Mouse (Mus musculus): ENCODE measurements around the gene Pygo1.

Pygo1 gene

DNA sequence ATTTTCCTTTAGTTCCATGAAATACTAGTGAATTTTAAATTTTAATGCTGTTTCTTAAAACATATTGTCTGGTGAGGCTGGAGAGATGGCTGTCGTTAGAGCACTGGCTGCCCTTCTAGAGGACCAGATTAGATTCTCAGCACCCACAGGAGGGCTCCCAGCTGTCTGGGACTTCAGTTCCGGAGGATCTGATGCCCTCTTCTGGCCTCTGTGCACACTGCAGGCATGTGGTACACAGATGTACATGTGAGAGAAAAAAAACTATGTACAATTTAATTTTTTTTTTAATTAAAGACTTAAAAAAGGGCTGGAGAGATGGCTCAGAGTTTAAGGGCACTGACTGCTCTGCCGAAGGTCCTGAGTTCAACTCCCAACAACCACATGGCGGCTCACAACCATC is 9.9 kb downstream of the Pygo1 start:
- no peak for DNase-seq (ENCODE audit: low read depth, low spot score)

- DNase-seq (ENCODE audit: low read depth, low spot score): no peak
Measured at GRCm38 (mm10) chr9:72936301-72936700, 10.9 kb downstream of the Pygo1 start.

DNA sequence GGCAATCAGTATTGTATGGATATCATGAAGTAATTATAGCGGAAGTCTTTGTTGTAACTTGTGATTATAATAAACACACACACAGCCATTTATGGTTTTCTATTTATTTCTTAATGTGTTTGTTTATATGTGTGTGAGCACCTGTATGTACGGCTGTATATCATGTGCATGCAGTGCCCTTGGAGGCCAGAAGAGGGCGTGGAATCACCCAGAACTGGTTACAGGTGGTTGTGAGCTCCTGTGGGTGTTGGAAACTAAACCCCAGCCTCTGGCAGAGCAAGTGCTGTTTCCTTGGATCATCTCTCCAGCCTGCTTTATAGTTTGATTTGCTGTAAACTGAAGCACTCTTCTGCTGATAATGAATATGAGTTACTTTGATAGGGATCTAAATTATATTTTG is 18.0 kb downstream of the Pygo1 start:
- DNase-seq (ENCODE audit: low read depth, low spot score): peak; percentile 23

DNA sequence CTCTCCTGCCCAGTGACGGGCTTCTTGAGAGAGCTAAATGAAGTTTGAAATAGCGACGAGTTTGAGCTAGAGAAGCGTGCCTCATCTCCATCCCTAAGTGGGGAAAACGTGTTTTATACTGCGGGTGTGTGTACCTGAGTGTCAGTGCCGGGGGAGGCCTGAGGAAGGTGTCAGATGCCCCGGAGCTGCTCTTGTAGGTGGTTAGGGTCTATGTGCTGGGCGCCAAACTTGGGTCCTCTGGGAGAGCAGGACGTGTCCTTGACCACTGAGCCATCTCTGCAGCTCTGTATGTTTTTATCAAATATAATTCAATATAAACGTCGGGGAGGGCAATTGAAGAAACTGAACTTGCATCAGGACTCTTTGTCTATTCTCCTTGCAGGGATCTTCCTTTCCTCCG is 18.8 kb downstream of the Pygo1 start:
- DNase-seq (ENCODE audit: low read depth, low spot score): no peak

- no peak for DNase-seq (ENCODE audit: low read depth, low spot score)
Measured at GRCm38 (mm10) chr9:72947010-72947409, 21.6 kb downstream of the Pygo1 start.

DNA sequence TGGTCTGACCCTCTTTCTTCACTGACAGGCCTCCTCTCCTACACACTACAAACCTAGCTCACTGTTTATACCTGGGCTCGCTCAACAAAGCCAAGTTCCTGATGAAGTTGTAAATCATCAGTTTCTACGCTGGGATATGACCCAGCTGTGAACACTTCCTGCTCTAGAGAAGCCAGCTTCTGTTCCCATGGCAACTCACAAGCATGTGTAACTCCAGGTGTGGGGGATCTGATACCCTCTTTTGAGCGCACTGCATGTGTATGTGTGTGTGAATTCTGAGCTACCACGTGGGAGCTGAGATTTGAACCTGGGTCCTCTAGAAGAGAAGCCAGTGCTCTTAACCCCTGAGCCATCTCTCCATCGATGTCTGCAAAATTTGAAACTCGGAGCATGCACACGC is 24.1 kb downstream of the Pygo1 start:
- DNase-seq (ENCODE audit: low read depth, low spot score): no peak

GRCm38 (mm10) chr9:72954746-72955145 is 29.3 kb downstream of the Pygo1 start:
- peak; percentile 34 for DNase-seq (ENCODE audit: low read depth, low spot score)

- DNase-seq (ENCODE audit: low read depth, low spot score): peak; percentile 73
Measured at GRCm38 (mm10) chr9:72955546-72955945, 30.1 kb downstream of the Pygo1 start.

DNA sequence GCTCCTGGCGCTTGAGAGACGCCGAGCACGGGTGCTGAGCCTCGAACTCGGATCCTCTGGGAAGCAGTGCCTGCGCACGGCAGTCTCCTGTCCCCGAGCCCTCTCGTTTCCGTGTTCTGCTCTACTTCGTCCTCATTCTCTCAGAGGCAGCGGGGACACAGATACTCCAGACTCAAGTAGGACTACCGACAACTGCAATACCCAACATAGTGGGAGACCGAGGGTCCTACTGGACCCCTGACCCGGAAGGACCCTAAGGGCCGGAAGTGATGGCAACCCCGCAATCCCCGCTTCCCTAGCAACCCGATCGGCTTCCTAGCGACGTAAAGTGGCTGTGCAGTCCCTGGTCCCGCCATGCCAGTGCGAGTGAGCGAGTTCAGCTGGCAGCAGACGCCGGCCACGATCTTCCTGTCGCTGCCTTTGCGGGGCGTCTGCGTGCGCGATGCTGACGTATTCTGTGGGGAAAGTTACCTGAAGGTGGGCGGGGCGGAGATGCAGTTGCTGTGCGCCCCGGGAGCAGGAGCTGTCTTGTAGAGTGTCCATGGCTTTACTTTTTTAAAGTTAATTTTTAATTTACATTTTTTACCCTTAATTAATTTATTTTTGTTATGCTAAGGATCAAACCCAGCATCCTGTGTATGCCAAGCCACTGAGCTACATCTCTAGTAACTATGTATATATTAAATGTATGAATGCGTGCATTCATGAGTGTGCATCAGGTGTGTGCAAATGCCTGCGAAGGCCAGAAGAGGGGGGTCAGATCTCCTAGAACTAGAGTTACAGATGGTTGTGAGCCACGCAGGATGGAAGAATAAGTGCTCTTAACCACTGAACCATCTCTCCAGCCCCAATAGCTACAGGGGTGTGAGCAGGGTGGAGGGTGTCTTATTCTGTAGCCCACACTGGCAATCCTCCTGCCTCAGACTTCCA is 33.3 kb downstream of the Pygo1 start, which contains the start of the genes Dyx1c1 and Gm44503:
TSS of gene Dyx1c1 (plus strand) at position 265 of the 930 bp plus-strand sequence.
TSS of gene Gm44503 (plus strand) at position 332 of the 930 bp plus-strand sequence.
- peak; percentile 93 for DNase-seq (ENCODE audit: low read depth, low spot score)

GRCm38 (mm10) chr9:72961346-72961745 is 35.9 kb downstream of the Pygo1 start:
- DNase-seq (ENCODE audit: low read depth, low spot score): no peak

DNA sequence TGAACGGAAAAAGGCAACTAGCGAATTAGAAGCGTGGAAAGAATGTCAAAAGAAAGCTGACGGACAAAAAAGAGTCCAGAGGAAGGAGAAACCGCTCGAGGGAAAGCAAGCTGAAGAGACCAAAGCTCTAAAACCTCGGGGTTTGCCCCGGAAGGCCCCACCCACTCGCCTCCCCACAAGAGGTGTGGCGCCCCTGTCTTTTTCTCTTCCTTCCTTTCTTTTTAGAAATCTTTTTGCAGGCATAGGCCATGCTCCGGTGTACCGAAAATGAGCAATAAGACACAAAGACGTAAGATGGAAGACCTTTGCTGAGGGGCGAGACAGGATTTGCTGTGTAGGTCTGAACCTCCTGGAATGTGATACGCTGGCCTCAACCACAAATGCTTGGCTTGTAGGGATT is 36.5 kb downstream of the Pygo1 start:
- DNase-seq (ENCODE audit: low read depth, low spot score): peak; percentile 86

GRCm38 (mm10) chr9:72968349-72969061 is 43.1 kb downstream of the Pygo1 start:
- DNase-seq (ENCODE audit: low read depth, low spot score): peak; percentile 82

- DNase-seq (ENCODE audit: low read depth, low spot score): peak; percentile 92
Measured at GRCm38 (mm10) chr9:72969874-72970273, 44.4 kb downstream of the Pygo1 start.

DNA sequence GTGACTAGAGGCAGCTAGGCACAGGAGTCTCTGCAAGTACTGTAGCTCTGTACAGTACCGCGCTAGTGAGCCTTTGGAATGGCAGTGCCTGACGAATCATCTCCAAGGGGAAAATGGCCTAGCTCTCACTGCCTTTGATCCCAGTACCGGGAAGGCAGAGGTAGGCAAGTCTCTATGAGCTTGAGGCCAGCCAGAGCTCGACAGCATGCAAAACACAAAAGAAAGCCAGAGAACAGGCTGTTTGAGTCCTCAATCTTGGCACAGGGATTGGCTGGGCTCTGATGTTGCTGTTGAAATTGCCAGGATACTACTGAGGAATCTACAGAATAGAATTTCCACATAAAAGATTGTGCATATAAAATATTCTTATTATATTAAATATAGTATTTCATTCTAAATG is 47.0 kb downstream of the Pygo1 start:
- no peak for DNase-seq (ENCODE audit: low read depth, low spot score)

DNA sequence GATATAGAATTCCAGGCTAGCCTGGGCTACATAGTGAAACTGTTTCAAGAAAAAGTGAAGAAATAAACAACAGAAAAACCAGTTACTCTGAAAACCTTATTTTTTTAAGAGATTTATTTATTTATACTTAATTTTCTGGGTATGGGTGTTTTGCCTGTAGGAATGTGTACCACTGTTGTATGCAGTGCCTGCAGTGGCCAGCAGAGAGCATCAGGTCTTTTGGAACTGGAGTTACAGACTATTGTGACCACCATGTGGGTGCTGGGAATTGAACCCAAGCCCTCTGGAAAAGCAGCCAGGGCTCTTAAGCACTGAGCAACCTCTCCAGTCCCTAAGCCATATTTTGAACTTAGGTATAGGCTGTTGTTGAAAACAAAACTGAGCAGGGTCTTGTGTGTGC is 47.5 kb downstream of the Pygo1 start:
- DNase-seq (ENCODE audit: low read depth, low spot score): no peak

DNA sequence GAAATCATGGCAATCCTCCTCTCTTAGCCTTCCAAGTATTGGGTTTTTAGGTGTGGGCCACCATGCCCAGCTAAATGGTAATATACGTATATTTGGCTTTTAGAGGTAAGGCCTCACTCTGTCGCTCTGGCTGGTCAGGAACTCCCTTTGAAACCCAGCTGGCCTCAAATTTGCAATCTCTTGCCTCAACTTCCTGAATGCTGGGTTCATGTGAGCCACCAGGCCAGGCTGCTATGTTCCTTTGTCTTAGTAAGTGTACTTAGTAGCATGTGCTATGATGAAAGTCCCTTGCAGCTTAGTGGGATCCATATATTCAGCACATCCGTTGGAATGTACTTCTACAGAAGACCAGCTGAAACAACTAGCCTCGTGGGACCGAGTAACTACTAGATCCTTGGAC is 49.3 kb downstream of the Pygo1 start:
- no peak for DNase-seq (ENCODE audit: low read depth, low spot score)

- DNase-seq (ENCODE audit: low read depth, low spot score): no peak
Measured at GRCm38 (mm10) chr9:72975242-72975641, 49.8 kb downstream of the Pygo1 start.

- peak; percentile 48 for DNase-seq (ENCODE audit: low read depth, low spot score)
Measured at GRCm38 (mm10) chr9:72983066-72983465, 57.6 kb downstream of the Pygo1 start.

GRCm38 (mm10) chr9:72985250-72986220 is 60.1 kb downstream of the Pygo1 start, which contains the start of the genes Ccpg1os and Ccpg1:
TSS of gene Ccpg1os (minus strand) at chr9:72985382.
TSS of gene Ccpg1 (plus strand) at chr9:72985429.
- peak; percentile 99 for DNase-seq (ENCODE audit: low read depth, low spot score)

DNA sequence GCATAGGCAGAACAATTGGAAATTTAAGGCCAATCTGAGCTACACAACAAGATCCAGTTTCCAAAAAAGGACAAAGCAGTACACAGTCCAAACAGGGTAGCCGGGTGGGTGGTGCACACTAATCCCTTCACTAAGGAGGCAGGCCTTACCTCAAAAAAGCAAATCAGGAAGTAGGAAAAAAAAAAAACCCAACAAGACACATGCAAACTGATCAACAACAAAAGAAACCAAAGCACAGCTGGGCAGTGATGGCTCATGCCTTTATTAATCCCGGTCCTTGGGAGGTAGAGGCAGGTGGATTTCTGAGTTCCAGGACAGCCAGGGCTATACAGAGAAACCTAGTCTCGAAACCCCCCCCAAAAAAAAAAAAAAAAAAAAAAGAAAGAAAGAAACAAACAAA is 62.3 kb downstream of the Pygo1 start:
- peak; percentile 14 for DNase-seq (ENCODE audit: low read depth, low spot score)

GRCm38 (mm10) chr9:72988706-72989105 is 63.3 kb downstream of the Pygo1 start:
- no peak for DNase-seq (ENCODE audit: low read depth, low spot score)
